Mouse (Mus musculus): ENCODE results near the gene AU015836.
"Not testable (repeated sequence)": the region's sequence is repeated elsewhere in the genome, so short reads cannot be mapped to it uniquely, and the experiment has no call there.

AU015836 gene

GRCm38 (mm10) chrX:93968444-93968843, at the start of gene AU015836:
AU015836 (plus strand) TSS chrX:93968659.
- no peak for DNase-seq (ENCODE audit: low spot score in 2 of 2)

- DNase-seq (ENCODE audit: low spot score in 2 of 2): no peak
These were observed 49.4 kb upstream of the AU015836 start for GRCm38 (mm10) chrX:93919017-93919416.

- DNase-seq (ENCODE audit: low spot score in 2 of 2): no peak
These were observed 40.1 kb upstream of the AU015836 start for GRCm38 (mm10) chrX:93928379-93928778.

- DNase-seq (ENCODE audit: low spot score in 2 of 2): no peak
These were observed 39.7 kb upstream of the AU015836 start for GRCm38 (mm10) chrX:93928794-93929193.

GRCm38 (mm10) chrX:93931694-93932093, 36.8 kb upstream of the AU015836 start:
- DNase-seq (ENCODE audit: low spot score in 2 of 2): no peak

- peak in 1 of 2 experiments; percentile 15 for DNase-seq (ENCODE audit: low spot score in 2 of 2)
These were observed 11.7 kb upstream of the AU015836 start for GRCm38 (mm10) chrX:93956727-93957126.

- no peak for DNase-seq (ENCODE audit: low spot score in 2 of 2)
These were observed 10.0 kb upstream of the AU015836 start for GRCm38 (mm10) chrX:93958502-93958901.

- DNase-seq (ENCODE audit: low spot score in 2 of 2): no peak
These were observed 11.9 kb downstream of the AU015836 start for GRCm38 (mm10) chrX:93980341-93980740.

GRCm38 (mm10) chrX:93982193-93982592, 13.7 kb downstream of the AU015836 start:
- no peak for DNase-seq (ENCODE audit: low spot score in 2 of 2)

GRCm38 (mm10) chrX:93985096-93985495, 16.6 kb downstream of the AU015836 start:
- DNase-seq (ENCODE audit: low spot score in 2 of 2): not testable (repeated sequence)

GRCm38 (mm10) chrX:94006991-94007390, 38.5 kb downstream of the AU015836 start:
- DNase-seq (ENCODE audit: low spot score in 2 of 2): no peak

GRCm38 (mm10) chrX:94009442-94009841, 41.0 kb downstream of the AU015836 start:
- no peak for DNase-seq (ENCODE audit: low spot score in 2 of 2)

GRCm38 (mm10) chrX:94011656-94012173, 43.3 kb downstream of the AU015836 start:
- no peak for DNase-seq (ENCODE audit: low spot score in 2 of 2)

- no peak for DNase-seq (ENCODE audit: low spot score in 2 of 2)
These were observed 44.2 kb downstream of the AU015836 start for GRCm38 (mm10) chrX:94012479-94013167.

- no peak for DNase-seq (ENCODE audit: low spot score in 2 of 2)
These were observed 48.4 kb downstream of the AU015836 start for GRCm38 (mm10) chrX:94016891-94017290.

GRCm38 (mm10) chrX:94022264-94022874, 53.9 kb downstream of the AU015836 start:
- no peak for DNase-seq (ENCODE audit: low spot score in 2 of 2)

Data from frontal cortex, postnatal 10 days (tissue).